Mouse (Mus musculus): ENCODE measurements around the gene Wfdc21. TPM values are rescaled to one million over a fixed set of nuclear protein-coding genes. Genes with fewer than 3 reads are reported as not detected.
A peak's percentile ranks its signal among the peaks of the same experiment; 100 is the strongest.

The Wfdc21 gene
- polyA plus RNA-seq, 2 experiments: not detected

DNA sequence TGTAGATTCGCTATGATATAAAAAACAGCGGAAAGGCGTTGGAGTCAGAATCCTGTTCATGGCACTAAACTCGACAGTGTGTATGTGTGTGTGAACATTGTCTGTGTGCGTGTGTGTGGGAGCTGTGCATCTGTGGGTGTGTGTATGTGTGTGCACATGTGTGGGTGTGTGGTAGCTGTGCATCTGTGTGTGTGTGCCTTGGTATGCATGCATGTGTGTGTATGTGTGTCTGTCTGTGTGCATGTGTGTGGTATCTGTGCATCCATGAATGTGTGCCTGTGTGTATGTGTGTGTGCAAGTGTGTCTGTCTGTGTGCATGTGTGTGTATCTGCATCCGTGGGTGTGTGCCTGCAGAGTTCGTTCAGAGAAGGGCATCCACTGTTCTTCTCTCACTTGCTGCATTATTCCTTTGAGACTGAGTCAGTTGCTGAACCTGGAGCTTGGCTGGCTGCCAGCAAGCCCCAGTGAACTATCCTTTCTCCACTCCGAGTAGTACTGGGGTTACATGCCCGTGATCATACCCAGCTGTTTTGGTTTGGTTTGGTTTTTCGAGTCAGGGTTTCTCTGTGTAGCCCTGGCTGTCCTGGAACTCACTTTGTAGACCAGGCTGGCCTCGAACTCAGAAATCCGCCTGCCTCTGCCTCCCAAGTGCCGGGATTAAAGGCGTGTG is 37.3 kb downstream of the Wfdc21 start:
- Histone ChIP-seq H3K9me3 (ENCODE audit: control insufficient read depth, low read length) (no peaks in the 10 kb centered on the region), H3K27me3 (ENCODE audit: control insufficient read depth, insufficient read depth, low read length) (no peaks in the 10 kb centered on the region), H3K4me1 (ENCODE audit: control insufficient read depth, insufficient read depth, low read length) (no peaks in the 10 kb centered on the region), H3K36me3 (ENCODE audit: control insufficient read depth, insufficient read depth, low read length) (peaks cover 40% of the 10 kb centered on the region), H3K27ac (replicated peaks; ENCODE audit: low read depth, low read length) (no peak overlapping the region), H3K4me2 (replicated peaks; ENCODE audit: low read depth, low read length, severe bottlenecking) (no peak overlapping the region), H3K9ac (ENCODE audit: low read depth, low read length, severe bottlenecking) (no peak overlapping the region), H3K4me3 (replicated peaks; ENCODE audit: low read length) (no peak overlapping the region)
- ATAC-seq (ENCODE audit: low FRiP score, low read depth): no peak
- TF ChIP-seq POLR2A (IDR thresholded peaks at IDR 0.05; ENCODE audit: borderline replicate concordance, extremely low read depth, insufficient read depth, insufficient read length): no peak
- no peak for DNase-seq (ENCODE audit: low spot score)
- 79% methylated on average over 14 of the region's 14 CpGs for whole genome bisulfite sequencing

DNA sequence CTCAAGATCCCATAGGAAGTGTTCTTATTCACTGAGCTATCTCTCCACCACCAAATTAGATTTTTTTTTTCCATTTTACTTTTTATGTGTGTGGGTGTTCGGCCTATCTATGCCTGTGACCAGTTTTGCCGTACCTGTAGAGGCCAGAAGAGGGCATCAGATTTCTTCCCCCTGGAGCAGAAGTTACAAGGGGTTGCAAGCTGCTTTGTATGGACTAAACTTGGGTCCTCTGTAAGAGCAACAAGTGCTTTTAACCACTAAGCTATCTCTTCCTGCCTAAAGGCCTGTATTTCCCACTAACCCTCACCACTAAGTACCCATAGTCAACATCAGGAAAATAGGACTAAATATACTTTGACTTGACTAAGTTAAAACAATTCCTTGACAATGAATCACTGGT is 37.9 kb downstream of the Wfdc21 start:
- no peak overlapping the region for H3K9ac ChIP-seq (ENCODE audit: low read depth, low read length, severe bottlenecking)
- peaks cover 34% of the 10 kb centered on the region for H3K36me3 ChIP-seq (ENCODE audit: control insufficient read depth, insufficient read depth, low read length)
- 76% methylated on average over 2 of the region's 2 CpGs for WGBS
- H3K27me3 ChIP-seq (ENCODE audit: control insufficient read depth, insufficient read depth, low read length): no peaks in the 10 kb centered on the region
- no peak overlapping the region for H3K4me3 ChIP-seq (replicated peaks; ENCODE audit: low read length)
- no peaks in the 10 kb centered on the region for H3K4me1 ChIP-seq (ENCODE audit: control insufficient read depth, insufficient read depth, low read length)
- H3K27ac ChIP-seq (replicated peaks; ENCODE audit: low read depth, low read length): no peak overlapping the region
- H3K4me2 ChIP-seq (replicated peaks; ENCODE audit: low read depth, low read length, severe bottlenecking): no peak overlapping the region
- no peak for DNase-seq (ENCODE audit: low spot score)
- no peak for TF ChIP-seq POLR2A (IDR thresholded peaks at IDR 0.05; ENCODE audit: borderline replicate concordance, extremely low read depth, insufficient read depth, insufficient read length)
- no peak for ATAC-seq (ENCODE audit: low FRiP score, low read depth)
- no peaks in the 10 kb centered on the region for H3K9me3 ChIP-seq (ENCODE audit: control insufficient read depth, low read length)

DNA sequence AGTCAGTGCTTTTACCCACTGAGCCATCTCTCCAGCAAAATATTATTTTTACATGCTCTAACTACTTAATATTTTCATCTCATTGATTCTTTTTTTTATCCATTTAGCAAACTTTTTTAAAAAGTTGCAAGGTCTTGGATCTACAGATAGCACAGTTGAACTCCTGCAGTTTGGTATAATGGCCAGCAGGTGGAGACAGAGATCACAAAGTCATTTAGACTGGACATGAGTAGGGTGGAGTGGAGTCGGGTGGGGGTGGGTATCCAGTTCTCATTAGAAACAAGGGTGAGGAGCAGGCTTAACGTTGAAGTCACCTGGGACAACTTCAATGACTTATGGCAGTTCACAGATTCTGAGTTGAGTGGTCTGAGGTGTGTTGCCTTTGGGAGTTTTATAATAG is 38.6 kb downstream of the Wfdc21 start:
- H3K4me3 ChIP-seq (replicated peaks; ENCODE audit: low read length): no peak overlapping the region
- H3K27me3 ChIP-seq (ENCODE audit: control insufficient read depth, insufficient read depth, low read length): no peaks in the 10 kb centered on the region
- TF ChIP-seq POLR2A (IDR thresholded peaks at IDR 0.05; ENCODE audit: borderline replicate concordance, extremely low read depth, insufficient read depth, insufficient read length): no peak
- ATAC-seq (ENCODE audit: low FRiP score, low read depth) (peak; percentile 61; the same call in 1 of the 2 replicates), DNase-seq (ENCODE audit: low spot score) (peak; percentile 83)
- no peak overlapping the region for H3K4me2 ChIP-seq (replicated peaks; ENCODE audit: low read depth, low read length, severe bottlenecking)
- WGBS: 8% methylated on average over 2 of the region's 2 CpGs
- no peaks in the 10 kb centered on the region for H3K4me1 ChIP-seq (ENCODE audit: control insufficient read depth, insufficient read depth, low read length)
- no peak overlapping the region for H3K27ac ChIP-seq (replicated peaks; ENCODE audit: low read depth, low read length)
- no peak overlapping the region for H3K9ac ChIP-seq (ENCODE audit: low read depth, low read length, severe bottlenecking)
- H3K36me3 ChIP-seq (ENCODE audit: control insufficient read depth, insufficient read depth, low read length): peaks cover 27% of the 10 kb centered on the region
- no peaks in the 10 kb centered on the region for H3K9me3 ChIP-seq (ENCODE audit: control insufficient read depth, low read length)

DNA sequence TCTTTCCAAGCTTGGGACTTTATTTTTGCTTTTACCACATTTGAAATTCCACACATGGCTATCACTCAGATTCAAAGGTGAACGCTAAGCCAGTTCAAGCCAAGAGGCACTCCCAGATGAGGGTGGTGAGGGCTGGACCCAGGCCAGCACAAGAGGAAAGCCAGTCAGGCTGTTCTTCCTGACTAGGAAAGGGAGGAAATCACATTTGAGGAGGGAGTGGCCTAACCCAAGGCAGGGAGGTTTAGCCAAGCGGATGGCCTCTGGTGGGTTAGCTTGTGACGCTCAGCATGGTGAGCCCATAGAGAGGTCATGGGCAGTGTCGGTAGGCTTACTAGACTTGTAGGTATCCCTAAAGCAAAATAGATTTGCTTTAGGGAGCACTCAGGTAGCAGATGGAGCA is 40.1 kb downstream of the Wfdc21 start:
- no peaks in the 10 kb centered on the region for H3K4me1 ChIP-seq (ENCODE audit: control insufficient read depth, insufficient read depth, low read length)
- peaks cover 13% of the 10 kb centered on the region; the same call in 1 of the 2 replicates for H3K36me3 ChIP-seq (ENCODE audit: control insufficient read depth, insufficient read depth, low read length)
- no peak overlapping the region for H3K4me2 ChIP-seq (replicated peaks; ENCODE audit: low read depth, low read length, severe bottlenecking)
- H3K4me3 ChIP-seq (replicated peaks; ENCODE audit: low read length): no peak overlapping the region
- WGBS: 68% methylated on average over 4 of the region's 4 CpGs
- 0 out of 2 replicates have a peak overlapping the region, but pooled peaks have one; percentile 19 for H3K27ac ChIP-seq (replicated peaks; ENCODE audit: low read depth, low read length)
- DNase-seq (ENCODE audit: low spot score) (no peak), ATAC-seq (ENCODE audit: low FRiP score, low read depth) (no peak)
- H3K27me3 ChIP-seq (ENCODE audit: control insufficient read depth, insufficient read depth, low read length): no peaks in the 10 kb centered on the region
- no peak for TF ChIP-seq POLR2A (IDR thresholded peaks at IDR 0.05; ENCODE audit: borderline replicate concordance, extremely low read depth, insufficient read depth, insufficient read length)
- H3K9me3 ChIP-seq (ENCODE audit: control insufficient read depth, low read length): no peaks in the 10 kb centered on the region
- 0 out of 2 replicates have a peak overlapping the region, but pooled peaks have one; percentile 12 for H3K9ac ChIP-seq (ENCODE audit: low read depth, low read length, severe bottlenecking)

DNA sequence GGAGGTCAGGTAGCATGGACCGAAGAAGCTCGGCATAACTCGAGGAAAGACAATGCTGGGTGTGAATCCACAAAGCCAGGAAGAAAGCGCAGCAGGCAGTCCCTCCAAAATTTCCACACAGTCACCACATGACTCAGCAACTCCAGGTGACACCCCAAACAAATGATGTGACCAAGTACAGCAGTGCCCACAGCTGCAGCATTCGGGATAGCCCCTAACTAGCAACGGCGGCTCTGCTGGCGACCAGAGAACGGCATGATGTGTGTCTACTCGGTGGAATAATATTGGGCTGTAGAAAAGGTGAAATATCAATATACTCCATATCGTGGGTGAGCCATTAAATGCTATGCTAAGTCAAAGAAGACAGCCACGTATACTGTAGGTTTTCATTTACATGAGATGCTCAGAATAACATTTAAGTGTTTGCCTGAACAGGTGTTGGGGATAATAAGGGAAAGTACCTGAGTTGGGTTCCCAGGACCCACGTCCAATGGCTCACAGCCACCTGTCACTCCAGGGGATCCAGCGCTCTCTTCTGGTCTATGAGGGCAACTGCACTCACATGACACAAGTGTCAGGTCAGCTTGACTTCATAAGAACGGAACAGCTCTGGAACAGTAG is 40.8 kb downstream of the Wfdc21 start:
- no peak for TF ChIP-seq POLR2A (IDR thresholded peaks at IDR 0.05; ENCODE audit: borderline replicate concordance, extremely low read depth, insufficient read depth, insufficient read length)
- Histone ChIP-seq H3K27ac (replicated peaks; ENCODE audit: low read depth, low read length) (no peak overlapping the region), H3K9ac (ENCODE audit: low read depth, low read length, severe bottlenecking) (no peak overlapping the region), H3K9me3 (ENCODE audit: control insufficient read depth, low read length) (no peaks in the 10 kb centered on the region), H3K4me3 (replicated peaks; ENCODE audit: low read length) (no peak overlapping the region), H3K4me1 (ENCODE audit: control insufficient read depth, insufficient read depth, low read length) (no peaks in the 10 kb centered on the region), H3K36me3 (ENCODE audit: control insufficient read depth, insufficient read depth, low read length) (peaks cover 10% of the 10 kb centered on the region; the same call in 1 of the 2 replicates), H3K4me2 (replicated peaks; ENCODE audit: low read depth, low read length, severe bottlenecking) (no peak overlapping the region), H3K27me3 (ENCODE audit: control insufficient read depth, insufficient read depth, low read length) (no peaks in the 10 kb centered on the region)
- 80% methylated on average over 15 of the region's 15 CpGs for WGBS
- DNase-seq (ENCODE audit: low spot score): no peak
- ATAC-seq (ENCODE audit: low FRiP score, low read depth): no peak
